In genomic region chr12:88801656-88802007, GRCm38 (mm10) we compare ENCODE assay signal across 19 mouse cellular contexts.
DNase-seq lines count a peak whose midpoint lies in the region; ATAC-seq and TF ChIP-seq lines count a peak whose summit lies in the region.
"Had no signal": no experiment of that assay in that cellular context is flagged by ENCODE, and none has a peak within 500 bp of the region (broad histone marks: within the 10 kb centered on the region; RNA-seq: fewer than 3 reads in every experiment).

No protein-coding gene starts in this region.

- H3K36me3 ChIP-seq in stomach, embryonic 15.5 days = no peaks in the 10 kb centered on the region
- no peaks in the 10 kb centered on the region for H3K36me3 ChIP-seq in stomach, postnatal 0 days (ENCODE audit: control insufficient read depth, insufficient read depth, low read length)
- no peaks in the 10 kb centered on the region for H3K36me3 ChIP-seq in forebrain, postnatal 0 days (ENCODE audit: insufficient read depth)
- no peaks in the 10 kb centered on the region for H3K36me3 ChIP-seq in midbrain, embryonic 11.5 days (ENCODE audit: control insufficient read depth, insufficient read depth, low read length)
- H3K36me3 ChIP-seq: heart, embryonic 13.5 days had no signal

- 62% methylated on average over 1 of the region's 1 CpGs for WGBS in stomach, embryonic 15.5 days
- whole genome bisulfite sequencing in stomach, postnatal 0 days = 60% methylated on average over 1 of the region's 1 CpGs
- 11% methylated on average over 1 of the region's 1 CpGs for WGBS in forebrain, postnatal 0 days
- WGBS in midbrain, embryonic 11.5 days = 27% methylated on average over 1 of the region's 1 CpGs

- no peaks in the 10 kb centered on the region for H3K4me1 ChIP-seq in stomach, embryonic 15.5 days
- H3K4me1 ChIP-seq in stomach, postnatal 0 days (replicated peaks; ENCODE audit: control insufficient read depth, insufficient read depth) = no peaks in the 10 kb centered on the region
- peaks cover 4% of the 10 kb centered on the region; the same call in 1 of the 2 replicates for H3K4me1 ChIP-seq in forebrain, postnatal 0 days (ENCODE audit: insufficient read depth)
- peaks cover 10% of the 10 kb centered on the region for H3K4me1 ChIP-seq in midbrain, embryonic 11.5 days (ENCODE audit: control insufficient read depth, insufficient read depth, low read length)

- no peak overlapping the region for H3K9ac ChIP-seq in stomach, embryonic 15.5 days
- no peak overlapping the region for H3K9ac ChIP-seq in stomach, postnatal 0 days (ENCODE audit: low read length)
- H3K9ac ChIP-seq in forebrain, postnatal 0 days = no peak overlapping the region
- no peak overlapping the region for H3K9ac ChIP-seq in midbrain, embryonic 11.5 days (ENCODE audit: low read length)
- H3K9ac ChIP-seq: heart, embryonic 13.5 days; liver, postnatal 0 days had no signal

- no peaks in the 10 kb centered on the region for H3K27me3 ChIP-seq in stomach, embryonic 15.5 days (replicated peaks)
- no peaks in the 10 kb centered on the region for H3K27me3 ChIP-seq in stomach, postnatal 0 days (ENCODE audit: control insufficient read depth, insufficient read depth, low read length)
- H3K27me3 ChIP-seq in forebrain, postnatal 0 days (ENCODE audit: insufficient read depth, low read length) = no peaks in the 10 kb centered on the region
- H3K27me3 ChIP-seq in midbrain, embryonic 11.5 days (ENCODE audit: control insufficient read depth, insufficient read depth, low read length) = no peaks in the 10 kb centered on the region
- H3K27me3 ChIP-seq: heart, embryonic 13.5 days; Patski had no signal

- intact Hi-C loops in left cerebral cortex, postnatal 10 days (cut with DNase I) = no loop called here

- TF ChIP-seq EP300 in stomach, postnatal 0 days (optimal IDR thresholded peaks at IDR 0.05) = no peak

- no peak overlapping the region for H3K4me2 ChIP-seq in stomach, embryonic 15.5 days
- no peak overlapping the region for H3K4me2 ChIP-seq in stomach, postnatal 0 days (replicated peaks; ENCODE audit: low read depth)
- no peak overlapping the region for H3K4me2 ChIP-seq in forebrain, postnatal 0 days (ENCODE audit: low read depth)
- H3K4me2 ChIP-seq in midbrain, embryonic 11.5 days = no peak overlapping the region

- no peaks in the 10 kb centered on the region for H3K9me3 ChIP-seq in stomach, embryonic 15.5 days
- no peaks in the 10 kb centered on the region for H3K9me3 ChIP-seq in stomach, postnatal 0 days (ENCODE audit: control insufficient read depth, low read length)
- no peaks in the 10 kb centered on the region for H3K9me3 ChIP-seq in forebrain, postnatal 0 days (ENCODE audit: low read length)
- H3K9me3 ChIP-seq in midbrain, embryonic 11.5 days (ENCODE audit: control insufficient read depth, low read length) = no peaks in the 10 kb centered on the region
- H3K9me3 ChIP-seq: heart, embryonic 13.5 days had no signal

- no peak overlapping the region for H3K27ac ChIP-seq in stomach, embryonic 15.5 days
- no peak overlapping the region for H3K27ac ChIP-seq in stomach, postnatal 0 days (replicated peaks)
- H3K27ac ChIP-seq in forebrain, postnatal 0 days (ENCODE audit: low read depth, low read length) = peak overlapping the region; percentile 54
- H3K27ac ChIP-seq in midbrain, embryonic 11.5 days (ENCODE audit: low read depth, low read length) = peak overlapping the region; percentile 83; the same call in 1 of the 2 replicates
- H3K27ac ChIP-seq: gastrocnemius, adult 2 months; heart, embryonic 13.5 days had no signal

- DNase-seq in stomach, postnatal 0 days (ENCODE audit: low spot score) = no peak
- DNase-seq in forebrain, postnatal 0 days = no peak
- DNase-seq in midbrain, embryonic 11.5 days (ENCODE audit: low spot score, missing footprints) = no peak
- DNase-seq in right cerebral cortex, postnatal 25 days = no peak
- no peak for DNase-seq in left cerebral cortex, postnatal 10 days (ENCODE audit: extremely low spot score in 1 of 2, low spot score in 2 of 2)
- DNase-seq in cerebellum, adult 18-20 months = no peak
- DNase-seq: adrenal gland, postnatal 36 days; cerebellum, adult 8-10 months; gastrocnemius, adult 2 months; kidney, adult 11 months; kidney, postnatal 14 days; layer of hippocampus, adult 9-11 months; liver, postnatal 0 days; lung, postnatal 36 days; thymus, adult 2 months had no signal

- peak; percentile 2; the same call in 1 of the 2 replicates for ATAC-seq in stomach, embryonic 15.5 days (ENCODE audit: insufficient read depth, low FRiP score, low read depth)
- ATAC-seq in stomach, postnatal 0 days (ENCODE audit: low FRiP score, low TSS enrichment) = no peak
- no peak for ATAC-seq in forebrain, postnatal 0 days
- ATAC-seq in midbrain, embryonic 11.5 days (ENCODE audit: low FRiP score) = no peak
- ATAC-seq: activated CD4-positive, CD25-positive, alpha-beta regulatory T cell, adult 4 months; liver, postnatal 0 days; Patski had no signal

- H3K4me3 ChIP-seq in stomach, embryonic 15.5 days (replicated peaks) = no peak overlapping the region
- H3K4me3 ChIP-seq in stomach, postnatal 0 days (ENCODE audit: low read depth, low read length) = no peak overlapping the region
- H3K4me3 ChIP-seq in forebrain, postnatal 0 days (ENCODE audit: low read depth, low read length) = no peak overlapping the region
- H3K4me3 ChIP-seq in midbrain, embryonic 11.5 days (ENCODE audit: low read depth, low read length) = no peak overlapping the region
- H3K4me3 ChIP-seq: gastrocnemius, adult 2 months; heart, embryonic 13.5 days had no signal

- no peak for TF ChIP-seq CTCF in stomach, postnatal 0 days (IDR thresholded peaks at IDR 0.05; ENCODE audit: low read depth)
- no peak for TF ChIP-seq CTCF in forebrain, postnatal 0 days (IDR thresholded peaks at IDR 0.05; ENCODE audit: low read depth)

Comparison
In these comparisons a context has a peak if more than half of its experiments do, and no peak if none do; other contexts are left out.
1. H3K27ac ChIP-seq: peak in forebrain, postnatal 0 days (single experiment) and midbrain, embryonic 11.5 days (single experiment); none in stomach, embryonic 15.5 days (single experiment) and stomach, postnatal 0 days (single experiment).